Mouse (Mus musculus): ENCODE measurements around the gene Ccdc97.

DNA sequence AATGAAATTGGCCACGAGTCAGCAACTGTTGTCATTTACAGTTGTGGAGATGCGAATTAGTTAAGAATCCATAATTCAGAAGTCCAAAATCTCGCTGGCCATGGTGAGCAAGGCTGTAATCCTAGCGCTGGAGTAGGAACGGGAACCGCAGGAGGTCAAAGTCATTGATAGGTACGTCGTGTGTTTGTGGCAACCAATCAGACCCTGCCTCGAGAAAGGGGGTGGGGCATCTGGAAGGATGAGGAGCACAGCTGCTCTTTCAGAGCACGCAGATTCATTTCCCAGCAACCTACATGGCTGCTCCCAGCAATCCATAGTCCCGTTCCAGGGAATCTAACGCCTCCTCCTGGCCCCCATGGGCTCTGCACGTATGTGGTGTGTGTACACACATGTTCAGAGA is 19.0 kb downstream of the Ccdc97 start:
- no peak for TF ChIP-seq CTCF (IDR thresholded peaks at IDR 0.05; ENCODE audit: low read depth, low read length)
- no peak for TF ChIP-seq GATA1 (IDR thresholded peaks at IDR 0.05; ENCODE audit: borderline replicate concordance, low read length)
- no peak for TF ChIP-seq GATA2 (IDR thresholded peaks at IDR 0.05; ENCODE audit: borderline replicate concordance, low read depth, low read length)
- no peak for TF ChIP-seq TAL1 (conservative IDR thresholded peaks at IDR 0.05; ENCODE audit: low read depth, low read length)

Measured in G1E (cell line).